Mouse (Mus musculus) brain, embryonic 14.5 days (tissue): ENCODE measurements around the gene Vps9d1.

ENCODE experiments used
- CTCF ChIP-seq: fragments of 200-500 bp; IDR thresholded peaks from 2 replicates; pipeline ENCODE4 v1.5.1; 2012; ENCODE audit warnings: inconsistent platforms, mild to moderate bottlenecking, moderate library complexity, borderline replicate concordance; ENCODE audit not compliant: insufficient read depth, insufficient read length; ENCODE audit errors: extremely low read depth
- POLR2A ChIP-seq: fragments of 200-500 bp; IDR thresholded peaks from 2 replicates; pipeline ENCODE4 v1.6.1; 2012; ENCODE audit warnings: mild to moderate bottlenecking, inconsistent platforms, borderline replicate concordance; ENCODE audit not compliant: poor library complexity, insufficient read depth, insufficient read length, severe bottlenecking; ENCODE audit errors: extremely low read depth

- TF ChIP-seq CTCF (no peak), POLR2A (no peak)
Measured at GRCm38 (mm10) chr8:123232553-123232952, 21.6 kb downstream of the Vps9d1 start.
